Mouse (Mus musculus) erythroid progenitor cell, adult 5-6 weeks (primary cell): ENCODE measurements at regions not wholly inside any gene's neighbourhood (a gene's known extent, or its start where the extent isn't known, plus 50 kb on each side); places are given as distances from the start of the nearest gene placed in this dataset.

Experiments
- ATAC-seq: replicated peaks from 2 replicates; pipeline ENCODE4 v1.8.0; 2016; ENCODE audit warnings: moderate number of reproducible peaks, mild to moderate bottlenecking, moderate TSS enrichment, inconsistent platforms; ENCODE audit not compliant: poor library complexity, low FRiP score, severe bottlenecking

- no peak for ATAC-seq
Observed at GRCm38 (mm10) chr2:128217784-128218467, 92.1 kb downstream of the Bcl2l11 start.

GRCm38 (mm10) chr2:128218961-128219360, 93.1 kb downstream of the Bcl2l11 start:
- ATAC-seq: no peak

GRCm38 (mm10) chr2:128221055-128221454, 95.2 kb downstream of the Bcl2l11 start:
- ATAC-seq: no peak

- no peak for ATAC-seq
Observed at GRCm38 (mm10) chr2:128221657-128222056, 95.8 kb downstream of the Bcl2l11 start.

GRCm38 (mm10) chr2:128226465-128227047, 100.7 kb downstream of the Bcl2l11 start:
- no peak for ATAC-seq

- ATAC-seq: no peak
Observed at GRCm38 (mm10) chr2:128229730-128230129, 103.9 kb downstream of the Bcl2l11 start.

- ATAC-seq: no peak
Observed at GRCm38 (mm10) chr2:128230921-128231320, 105.1 kb downstream of the Bcl2l11 start.

GRCm38 (mm10) chr2:128231338-128231737, 105.5 kb downstream of the Bcl2l11 start:
- no peak for ATAC-seq

GRCm38 (mm10) chr2:128232027-128232426, 106.2 kb downstream of the Bcl2l11 start:
- ATAC-seq: no peak

GRCm38 (mm10) chr2:128235127-128235526, 109.3 kb downstream of the Bcl2l11 start:
- no peak for ATAC-seq

GRCm38 (mm10) chr2:128239451-128239850, 113.6 kb downstream of the Bcl2l11 start:
- no peak for ATAC-seq

GRCm38 (mm10) chr2:128240054-128240453, 114.2 kb downstream of the Bcl2l11 start:
- no peak for ATAC-seq

- no peak for ATAC-seq
Observed at GRCm38 (mm10) chr2:128240536-128241279, 114.9 kb downstream of the Bcl2l11 start.

- no peak for ATAC-seq
Observed at GRCm38 (mm10) chr2:128241280-128241665, 115.4 kb downstream of the Bcl2l11 start.

GRCm38 (mm10) chr2:128245544-128245943, 119.7 kb downstream of the Bcl2l11 start:
- no peak for ATAC-seq

- ATAC-seq: no peak
Observed at GRCm38 (mm10) chr2:128247967-128248366, 122.1 kb downstream of the Bcl2l11 start.

GRCm38 (mm10) chr2:128249188-128249587, 123.3 kb downstream of the Bcl2l11 start:
- no peak for ATAC-seq

GRCm38 (mm10) chr2:128249607-128250006, 123.8 kb downstream of the Bcl2l11 start:
- no peak for ATAC-seq

- ATAC-seq: no peak
Observed at GRCm38 (mm10) chr2:128250841-128251240, 125.0 kb downstream of the Bcl2l11 start.

- ATAC-seq: no peak
Observed at GRCm38 (mm10) chr2:128256651-128257050, 130.8 kb downstream of the Bcl2l11 start.

- no peak for ATAC-seq
Observed at GRCm38 (mm10) chr2:128257262-128257661, 131.4 kb downstream of the Bcl2l11 start.
